Mouse (Mus musculus) MN1 (cell line): ENCODE data around the gene Rbm44.

Source experiments
- DNase-seq: peaks from one replicate; pipeline ENCODE4 v3.0.0-alpha.2; 2016; ENCODE audit warnings: low spot score

The Rbm44 gene

DNA sequence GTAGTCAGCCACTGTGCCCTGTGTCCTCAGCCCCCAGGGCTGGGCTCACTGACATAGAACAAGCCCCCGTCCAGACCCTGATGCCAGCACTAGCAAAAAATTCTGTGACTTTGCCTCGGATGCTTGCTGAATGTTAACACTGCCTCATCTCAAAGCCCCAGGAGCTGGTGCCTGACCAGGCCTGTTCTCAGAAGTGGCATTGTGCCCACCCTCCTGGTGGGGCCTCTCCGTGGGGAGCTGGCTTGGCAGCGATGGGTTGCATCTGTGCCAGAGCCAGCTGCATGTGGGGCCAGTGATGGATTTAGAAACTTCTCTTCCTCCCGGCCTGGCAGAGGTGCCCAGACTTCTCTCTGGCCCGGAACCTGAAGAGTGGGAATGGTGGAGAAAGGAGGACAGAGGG lies 64.9 kb downstream of the Rbm44 start:
- DNase-seq: peak; percentile 26

DNA sequence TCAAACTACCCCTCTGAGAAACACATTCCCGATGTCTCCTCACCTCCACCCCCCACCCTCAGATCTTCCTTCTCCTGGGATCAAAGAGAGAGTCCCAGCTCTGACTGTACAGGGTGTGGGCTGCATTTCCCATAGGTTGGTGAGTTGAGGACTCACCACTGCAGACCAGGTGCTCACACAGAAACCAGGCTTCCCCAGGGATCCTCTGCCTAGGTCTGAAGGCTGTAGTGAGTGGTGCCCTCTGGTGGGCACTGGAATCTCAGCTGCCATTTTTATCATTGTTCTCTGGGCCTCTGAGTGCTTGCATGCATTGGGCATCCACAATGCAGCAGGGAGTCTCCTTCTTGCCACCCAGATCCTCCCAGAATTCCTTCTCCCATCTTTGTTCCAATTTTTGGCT lies 66.2 kb downstream of the Rbm44 start:
- peak; percentile 43 for DNase-seq

DNA sequence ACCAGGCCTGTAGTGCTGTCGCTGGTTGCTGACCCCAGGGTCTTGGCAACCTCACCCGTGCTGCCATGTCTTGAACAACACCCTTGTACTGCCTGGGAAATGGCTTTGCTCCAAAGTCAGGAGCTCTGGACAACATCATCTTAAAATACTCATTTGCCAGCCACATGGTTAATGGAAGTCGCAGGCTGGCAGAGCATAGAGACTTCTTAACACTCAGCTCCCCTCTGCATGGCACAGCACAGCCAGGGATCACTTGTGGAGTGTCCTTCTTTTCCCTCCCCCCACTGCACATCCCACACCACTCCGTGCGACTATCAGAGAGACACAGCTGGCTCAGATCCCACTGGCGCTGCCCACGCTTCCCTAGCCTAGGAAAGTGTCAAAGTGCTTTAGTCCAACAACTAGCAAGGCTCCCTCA lies 66.7 kb downstream of the Rbm44 start:
- peak; percentile 20 for DNase-seq

DNA sequence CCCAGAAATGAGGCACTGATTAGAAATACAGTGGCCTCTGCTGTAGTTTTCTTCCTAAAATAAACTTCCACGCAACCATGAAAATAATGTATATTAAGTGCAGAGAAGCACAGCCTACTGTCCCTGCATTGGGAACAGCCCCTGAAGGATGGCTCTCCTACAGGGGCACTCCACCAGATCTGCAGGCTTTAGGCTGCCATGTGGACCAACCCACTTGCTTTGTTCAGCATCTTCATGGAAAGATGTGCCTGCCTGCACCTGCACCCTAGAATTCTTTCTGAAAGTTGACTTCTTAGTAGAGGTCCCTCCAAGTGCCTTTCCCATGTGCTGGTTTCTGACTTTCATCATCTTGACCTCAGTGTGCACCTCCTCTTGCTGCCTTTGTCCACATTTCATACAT lies 70.4 kb downstream of the Rbm44 start:
- DNase-seq: no peak

DNA sequence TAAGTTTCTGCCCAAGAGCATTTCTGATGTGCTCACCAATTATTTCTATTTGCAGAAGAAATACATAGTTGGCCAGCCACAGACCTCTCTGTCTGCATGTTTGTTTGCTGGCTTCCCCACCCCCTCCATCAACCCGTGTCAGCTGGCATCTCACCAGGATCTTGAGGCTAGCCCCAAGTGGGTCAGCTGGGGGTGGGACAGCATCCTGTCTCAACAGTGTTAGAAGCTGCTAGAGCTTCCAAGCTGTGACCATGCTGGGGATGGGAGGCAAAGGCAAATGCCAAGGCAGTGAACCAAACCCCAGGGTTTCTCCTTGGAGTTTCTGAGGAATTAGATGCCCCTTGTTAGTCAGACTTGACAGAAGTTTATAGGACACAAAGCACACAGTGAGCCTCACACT lies 71.1 kb downstream of the Rbm44 start:
- no peak for DNase-seq

DNA sequence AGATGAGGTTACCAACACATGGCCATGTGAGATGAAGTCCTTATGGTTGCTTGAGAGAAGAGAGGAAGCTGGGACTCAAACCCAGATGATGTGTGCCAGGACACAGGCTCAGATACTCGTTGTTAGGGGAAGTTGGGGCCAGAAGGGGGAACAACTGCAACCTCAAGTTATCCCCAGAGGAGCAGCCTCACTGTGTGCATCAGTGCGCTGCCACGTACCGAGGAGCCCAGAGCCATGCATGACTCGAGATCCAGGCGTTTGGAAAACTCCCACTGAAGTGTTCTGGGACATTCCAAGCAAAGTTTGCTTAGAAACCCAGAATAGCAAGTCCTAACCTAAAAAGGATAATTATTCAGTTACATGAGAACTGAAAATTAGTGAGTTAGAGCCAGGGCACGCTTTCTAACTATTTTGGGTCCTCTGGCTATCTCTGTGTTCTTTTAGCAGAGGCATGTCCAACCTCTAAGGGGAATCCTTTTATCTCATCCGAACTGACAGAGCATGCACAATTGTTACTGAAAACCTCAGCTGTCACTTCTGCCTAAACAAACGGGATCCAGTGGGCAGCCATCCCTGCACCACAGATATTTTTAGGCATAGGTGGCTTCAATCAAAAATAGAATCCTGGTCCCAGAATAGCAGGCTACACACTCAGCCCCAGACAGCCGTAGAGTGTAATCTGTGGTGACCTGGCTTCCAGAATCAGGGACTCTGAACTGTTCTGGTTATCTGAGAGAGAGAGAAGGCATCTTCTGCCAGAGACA lies 71.8 kb downstream of the Rbm44 start:
- DNase-seq: no peak

DNA sequence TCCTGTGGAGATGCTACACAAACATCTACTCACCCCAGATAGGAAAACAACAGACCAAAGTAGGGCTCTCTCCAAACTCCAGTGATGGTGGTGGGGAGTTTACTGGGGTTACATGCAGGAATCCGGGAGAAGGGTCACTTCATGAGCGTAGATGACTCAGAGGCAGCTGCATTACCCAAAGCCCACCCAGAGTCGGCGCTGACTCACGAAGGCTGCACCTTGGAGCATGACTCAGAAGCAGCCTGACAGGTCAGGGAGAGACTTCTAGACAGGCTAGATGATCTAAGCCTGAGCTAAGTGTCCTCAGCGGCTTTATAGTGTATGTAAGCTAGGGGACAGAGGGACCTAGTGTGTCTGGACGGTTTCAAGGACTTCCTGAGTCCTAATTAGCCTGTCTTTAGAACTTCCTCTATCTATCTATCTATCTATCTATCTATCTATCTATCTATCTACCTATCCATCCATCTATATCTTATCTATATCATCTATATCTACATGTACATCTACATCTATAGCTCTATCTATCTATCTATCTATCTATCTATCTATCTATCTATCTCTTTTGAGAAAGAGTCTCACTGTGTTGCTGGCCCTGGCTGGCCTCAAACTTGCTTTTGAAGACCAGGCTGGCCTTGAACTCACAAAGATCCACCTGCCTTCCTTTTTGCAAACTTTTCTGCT lies 74.9 kb downstream of the Rbm44 start:
- DNase-seq: no peak

DNA sequence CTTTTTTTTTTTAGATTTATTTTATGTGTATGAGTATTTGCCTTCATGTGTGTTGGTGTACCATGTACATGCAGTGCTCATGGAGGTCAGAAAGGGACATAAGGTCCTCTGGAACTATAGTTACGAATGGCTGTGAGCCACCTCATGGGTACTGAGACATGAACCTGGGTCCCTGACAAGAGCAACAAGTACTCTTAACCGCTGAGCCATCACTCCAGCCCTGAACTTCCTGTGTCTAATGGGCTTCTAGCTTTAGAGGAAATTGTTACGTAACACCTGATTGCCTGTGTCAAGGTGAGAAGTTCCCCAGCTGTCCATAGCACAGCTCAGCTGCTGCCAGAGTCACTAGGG lies 75.4 kb downstream of the Rbm44 start:
- no peak for DNase-seq
